Mouse (Mus musculus) small intestine, adult 2 months (tissue): Measurements from ENCODE around the gene Hsd17b1. TPM values are rescaled to one million over a fixed set of nuclear protein-coding genes. Genes with fewer than 3 reads are reported as not detected.
"Not testable (repeated sequence)": the region's sequence is repeated elsewhere in the genome, so short reads cannot be mapped to it uniquely, and the experiment has no call there.

ENCODE experiments used
- H3K27ac ChIP-seq: fragments of 200-500 bp; 2 replicates; pipeline ENCODE4 v1.5.1; 2012; ENCODE audit warnings: low read depth, low read length, control low read depth, inconsistent platforms; ENCODE audit not compliant: insufficient read depth
- H3K27me3 ChIP-seq: fragments of 200-500 bp; 2 replicates; pipeline ENCODE4 v1.6.1; 2012; ENCODE audit warnings: mild to moderate bottlenecking, moderate library complexity, low read length, inconsistent platforms; ENCODE audit not compliant: control insufficient read depth, insufficient read depth
- H3K36me3 ChIP-seq: fragments of 200-500 bp; 2 replicates; pipeline ENCODE4 v1.6.1; 2012; ENCODE audit warnings: mild to moderate bottlenecking, low read length, control low read depth, inconsistent platforms; ENCODE audit not compliant: control insufficient read depth, insufficient read depth
- H3K4me1 ChIP-seq: fragments of 200-500 bp; 2 replicates; pipeline ENCODE4 v1.6.1; 2012; ENCODE audit warnings: low read length, inconsistent platforms, mixed read lengths; ENCODE audit not compliant: control insufficient read depth, insufficient read depth, insufficient read length
- H3K4me3 ChIP-seq: fragments of 200-500 bp; 2 replicates; pipeline ENCODE4 v1.5.1; 2012; ENCODE audit warnings: low read depth, mild to moderate bottlenecking, control low read depth, inconsistent platforms, low read length, moderate library complexity
- CTCF ChIP-seq: fragments of 200-500 bp; IDR thresholded peaks from 2 replicates; pipeline ENCODE4 v1.5.1; 2012; ENCODE audit warnings: low read depth, mild to moderate bottlenecking, control low read depth, inconsistent platforms, low read length, moderate library complexity, mixed read lengths; ENCODE audit not compliant: insufficient replicate concordance, insufficient read length; ENCODE audit errors: extremely low read depth
- POLR2A ChIP-seq: fragments of 200-500 bp; IDR thresholded peaks from 2 replicates; pipeline ENCODE4 v1.6.1; 2012; ENCODE audit warnings: low read depth, mild to moderate bottlenecking, control low read depth, inconsistent platforms, low read length, moderate library complexity
- WGBS: fragments of 180-500 bp; shearing (Covaris S2); methylation state at CpG from one replicate; pipeline ENCODE4 v1.1.7; 2018; 5-methylcytosine and 5-hydroxymethylcytosine counted together
- polyA plus RNA-seq: library from polyadenylated mRNA; depleted of rRNA; stranded (reverse); fragments of >200 nt; gene quantifications from 2 replicates; pipeline ENCODE4 v1.2.3, GENCODE M21; 2012; rRNA removed

Hsd17b1 gene
- polyA plus RNA-seq, 1 experiment: 0.28 TPM

- Histone ChIP-seq H3K4me3 (peak overlapping the region; percentile 88), H3K27ac (peak overlapping the region; percentile 47), H3K27me3 (no peaks in the 10 kb centered on the region), H3K4me1 (peaks cover 13% of the 10 kb centered on the region), H3K36me3 (peaks cover 6% of the 10 kb centered on the region)
- TF ChIP-seq POLR2A: no peak
- TF ChIP-seq CTCF: no peak
- WGBS: under 1% methylated on average over 39 of the region's 39 CpGs
Measured at GRCm38 (mm10) chr11:101119131-101119760, 41.0 kb downstream of the Hsd17b1 start.

GRCm38 (mm10) chr11:101119761-101120544 lies 41.7 kb downstream of the Hsd17b1 start, which contains the start of the genes Retreg3 and Tubg1:
Retreg3 (minus strand) TSS chr11:101119893.
Tubg1 (plus strand) TSS chr11:101119938.
- H3K36me3 ChIP-seq: peaks cover 6% of the 10 kb centered on the region
- H3K4me3 ChIP-seq: peak within 1 kb of the TSS; percentile 88
- no peaks in the 10 kb centered on the region for H3K27me3 ChIP-seq
- WGBS: under 1% methylated on average over 61 of the region's 61 CpGs
- H3K4me1 ChIP-seq: peaks cover 13% of the 10 kb centered on the region
- TF ChIP-seq CTCF (no peak), POLR2A (peak; percentile 76; the same call in 1 of the 2 replicates)
- H3K27ac ChIP-seq: peak within 1 kb of the TSS; percentile 47

GRCm38 (mm10) chr11:101120545-101121188 lies 42.5 kb downstream of the Hsd17b1 start:
- Histone ChIP-seq H3K36me3 (peaks cover 9% of the 10 kb centered on the region), H3K4me1 (peaks cover 11% of the 10 kb centered on the region), H3K4me3 (peak overlapping the region; percentile 74), H3K27ac (peak overlapping the region; percentile 37; the same call in 1 of the 2 replicates), H3K27me3 (no peaks in the 10 kb centered on the region)
- 16% methylated on average over 19 of the region's 19 CpGs for WGBS
- no peak for TF ChIP-seq POLR2A
- TF ChIP-seq CTCF: no peak

- H3K4me1 ChIP-seq, H3K4me3 ChIP-seq, H3K27ac ChIP-seq, H3K27me3 ChIP-seq: not testable (repeated sequence)
- H3K36me3 ChIP-seq: peaks cover 12% of the 10 kb centered on the region
- 95% methylated on average over 8 of the region's 8 CpGs for WGBS
Measured at GRCm38 (mm10) chr11:101124494-101124893, 46.3 kb downstream of the Hsd17b1 start.

- WGBS: 95% methylated on average over 9 of the region's 9 CpGs
- not testable (repeated sequence) for H3K27me3 ChIP-seq, H3K4me1 ChIP-seq, H3K27ac ChIP-seq, H3K4me3 ChIP-seq
- peaks cover 12% of the 10 kb centered on the region for H3K36me3 ChIP-seq
Measured at GRCm38 (mm10) chr11:101125008-101125407, 46.8 kb downstream of the Hsd17b1 start.

GRCm38 (mm10) chr11:101127075-101127474 lies 48.9 kb downstream of the Hsd17b1 start:
- TF ChIP-seq POLR2A (no peak), CTCF (peak; percentile 12; the same call in 1 of the 2 replicates)
- Histone ChIP-seq H3K4me1 (peaks cover 6% of the 10 kb centered on the region), H3K27ac (no peak overlapping the region), H3K36me3 (peaks cover 12% of the 10 kb centered on the region), H3K4me3 (no peak overlapping the region), H3K27me3 (no peaks in the 10 kb centered on the region)
- 100% methylated on average over 1 of the region's 1 CpGs for WGBS

GRCm38 (mm10) chr11:101128996-101129577 lies 50.9 kb downstream of the Hsd17b1 start:
- 84% methylated on average over 11 of the region's 11 CpGs for WGBS
- no peak overlapping the region for H3K27ac ChIP-seq
- peaks cover 6% of the 10 kb centered on the region for H3K4me1 ChIP-seq
- H3K27me3 ChIP-seq: no peaks in the 10 kb centered on the region
- TF ChIP-seq CTCF (no peak), POLR2A (no peak)
- no peak overlapping the region for H3K4me3 ChIP-seq
- H3K36me3 ChIP-seq: peaks cover 10% of the 10 kb centered on the region

Other genes starting within 250 kb of the Hsd17b1 start
- gene Stat5b, start 227.7 kb upstream of the Hsd17b1 start, polyA plus RNA-seq: 9.6 and 10.8 TPM in 2 replicates
- 6.9 and 7.4 TPM in 2 replicates for gene Stat5a, start 219.1 kb upstream of the Hsd17b1 start, polyA plus RNA-seq
- gene Stat3, start 138.9 kb upstream of the Hsd17b1 start, polyA plus RNA-seq: 55.2 and 106 TPM in 2 replicates
- 27.4 and 42.8 TPM in 2 replicates for gene Cavin1, start 107.5 kb upstream of the Hsd17b1 start, polyA plus RNA-seq
- 43.5 and 69.5 TPM in 2 replicates for gene Atp6v0a1, start 69.0 kb upstream of the Hsd17b1 start, polyA plus RNA-seq
- gene Naglu, start 8.4 kb upstream of the Hsd17b1 start, polyA plus RNA-seq: 11.8 and 19.1 TPM in 2 replicates
- gene Coasy, start 4.2 kb downstream of the Hsd17b1 start, polyA plus RNA-seq: 26.3 and 38.9 TPM in 2 replicates
- gene Mlx, start 8.9 kb downstream of the Hsd17b1 start, polyA plus RNA-seq: 54.1 and 100 TPM in 2 replicates
- 0.22 and 0.46 TPM in 2 replicates for gene Psmc3ip, start 17.0 kb downstream of the Hsd17b1 start, polyA plus RNA-seq
- 27.3 and 55.0 TPM in 2 replicates for gene Retreg3, start 41.5 kb downstream of the Hsd17b1 start, polyA plus RNA-seq
- 13.2 and 16.2 TPM in 2 replicates for gene Tubg1, start 41.5 kb downstream of the Hsd17b1 start, polyA plus RNA-seq
- gene Tubg2, start 77.5 kb downstream of the Hsd17b1 start, polyA plus RNA-seq: 1.1 and 2.2 TPM in 2 replicates
- gene Cntnap1, start 92.1 kb downstream of the Hsd17b1 start, polyA plus RNA-seq: 2.7 and 2.8 TPM in 2 replicates
- 33.0 and 84.5 TPM in 2 replicates for gene Plekhh3, start 92.9 kb downstream of the Hsd17b1 start, polyA plus RNA-seq
- 18.4 and 25.7 TPM in 2 replicates for gene Ccr10, start 97.0 kb downstream of the Hsd17b1 start, polyA plus RNA-seq
- 7.9 and 20.0 TPM in 2 replicates for gene Ezh1, start 148.1 kb downstream of the Hsd17b1 start, polyA plus RNA-seq
- gene Ramp2, start 167.6 kb downstream of the Hsd17b1 start, polyA plus RNA-seq: 15.1 and 25.8 TPM in 2 replicates
- 28.9 and 64.8 TPM in 2 replicates for gene Vps25, start 175.3 kb downstream of the Hsd17b1 start, polyA plus RNA-seq
- gene Wnk4, start 182.2 kb downstream of the Hsd17b1 start, polyA plus RNA-seq: 3.0 and 7.9 TPM in 2 replicates
- gene Cntd1, start 200.6 kb downstream of the Hsd17b1 start, polyA plus RNA-seq: 0.09 and 0.20 TPM in 2 replicates
- gene Coa3, start 200.7 kb downstream of the Hsd17b1 start, polyA plus RNA-seq: 174 and 479 TPM in 2 replicates
- 157 and 163 TPM in 2 replicates for gene Becn1, start 223.9 kb downstream of the Hsd17b1 start, polyA plus RNA-seq
- 19.9 and 36.7 TPM in 2 replicates for gene Psme3, start 237.8 kb downstream of the Hsd17b1 start, polyA plus RNA-seq
- gene Aoc2, start 246.7 kb downstream of the Hsd17b1 start, polyA plus RNA-seq: 2.7 and 5.9 TPM in 2 replicates